Mouse (Mus musculus): Measurements from ENCODE around the gene Surf2. TPM values are rescaled to one million over a fixed set of nuclear protein-coding genes. Genes with fewer than 3 reads are reported as not detected.
"Not testable (repeated sequence)": the region's sequence is repeated elsewhere in the genome, so short reads cannot be mapped to it uniquely, and the experiment has no call there.

Surf2 gene
- 58.9 and 61.9 TPM in 2 replicates for polyA plus RNA-seq (2015; fragmentation: Nextera tagmentation; extraction: Ambion mirVana)

- 2% methylated on average over 47 of the region's 47 CpGs for WGBS
- Histone ChIP-seq H3K4me2 (replicated peaks) (peak within 1 kb of the TSS; percentile 96), H3K27me3 (no peaks in the 10 kb centered on the region), H3K4me3 (peak within 1 kb of the TSS; percentile 71), H3K4me1 (peaks cover 50% of the 10 kb centered on the region), H3K9me3 (no peaks in the 10 kb centered on the region), H3K27ac (replicated peaks) (peak within 1 kb of the TSS; percentile 75), H3K36me3 (peaks cover 60% of the 10 kb centered on the region), H3K9ac (replicated peaks) (peak within 1 kb of the TSS; percentile 77)
- ATAC-seq (replicated peaks) = peak; percentile 77
These were observed at the start of gene Surf2, which contains the start of gene Surf1 for GRCm38 (mm10) chr2:26915927-26916728. Surf2 (plus strand) TSS chr2:26916367. Surf1 (minus strand) TSS chr2:26916530.

GRCm38 (mm10) chr2:26870666-26871065 is 45.5 kb upstream of the Surf2 start:
- Histone ChIP-seq H3K27ac (replicated peaks) (no peak overlapping the region), H3K9me3 (no peaks in the 10 kb centered on the region), H3K27me3 (no peaks in the 10 kb centered on the region), H3K36me3 (no peaks in the 10 kb centered on the region), H3K4me3 (no peak overlapping the region), H3K9ac (replicated peaks) (no peak overlapping the region), H3K4me2 (replicated peaks) (no peak overlapping the region), H3K4me1 (no peaks in the 10 kb centered on the region)
- no peak for ATAC-seq (replicated peaks)
- 75% methylated on average over 6 of the region's 6 CpGs for WGBS

- H3K27me3 ChIP-seq = no peaks in the 10 kb centered on the region
- ATAC-seq (replicated peaks) = no peak
- no peaks in the 10 kb centered on the region for H3K4me1 ChIP-seq
- H3K4me3 ChIP-seq = no peak overlapping the region
- no peaks in the 10 kb centered on the region for H3K9me3 ChIP-seq
- no peak overlapping the region for H3K9ac ChIP-seq (replicated peaks)
- H3K27ac ChIP-seq (replicated peaks) = no peak overlapping the region
- H3K4me2 ChIP-seq (replicated peaks) = no peak overlapping the region
- H3K36me3 ChIP-seq = no peaks in the 10 kb centered on the region
These were observed 37.6 kb upstream of the Surf2 start for GRCm38 (mm10) chr2:26878571-26878970.

GRCm38 (mm10) chr2:26885541-26885940 is 30.6 kb upstream of the Surf2 start:
- not testable (repeated sequence) for H3K4me1 ChIP-seq; H3K27me3 ChIP-seq; H3K9me3 ChIP-seq; H3K27ac ChIP-seq (replicated peaks); ATAC-seq (replicated peaks); H3K4me2 ChIP-seq (replicated peaks); H3K9ac ChIP-seq (replicated peaks); H3K4me3 ChIP-seq
- H3K36me3 ChIP-seq = peaks cover 16% of the 10 kb centered on the region
- WGBS = 74% methylated on average over 2 of the region's 2 CpGs

GRCm38 (mm10) chr2:26886170-26886569 is 30.0 kb upstream of the Surf2 start:
- 52% methylated on average over 4 of the region's 4 CpGs for WGBS
- H3K36me3 ChIP-seq = peaks cover 22% of the 10 kb centered on the region
- not testable (repeated sequence) for H3K27ac ChIP-seq (replicated peaks); H3K27me3 ChIP-seq; H3K9me3 ChIP-seq; H3K9ac ChIP-seq (replicated peaks); H3K4me3 ChIP-seq; H3K4me2 ChIP-seq (replicated peaks); H3K4me1 ChIP-seq; ATAC-seq (replicated peaks)

GRCm38 (mm10) chr2:26895898-26896297 is 20.3 kb upstream of the Surf2 start:
- Histone ChIP-seq H3K4me2 (replicated peaks) (no peak overlapping the region), H3K4me3 (no peak overlapping the region), H3K9me3 (no peaks in the 10 kb centered on the region), H3K27me3 (no peaks in the 10 kb centered on the region), H3K27ac (replicated peaks) (no peak overlapping the region), H3K9ac (replicated peaks) (no peak overlapping the region), H3K4me1 (peaks cover under 1% of the 10 kb centered on the region; the same call in 1 of the 2 replicates), H3K36me3 (peaks cover 81% of the 10 kb centered on the region)
- ATAC-seq (replicated peaks) = no peak
- WGBS = 87% methylated on average over 4 of the region's 4 CpGs

GRCm38 (mm10) chr2:26900731-26901130 is 15.4 kb upstream of the Surf2 start:
- 89% methylated on average over 1 of the region's 1 CpGs for WGBS
- Histone ChIP-seq H3K9ac (replicated peaks) (no peak overlapping the region), H3K27me3 (no peaks in the 10 kb centered on the region), H3K36me3 (peaks cover 55% of the 10 kb centered on the region), H3K27ac (replicated peaks) (no peak overlapping the region), H3K4me1 (peaks cover 24% of the 10 kb centered on the region), H3K4me2 (replicated peaks) (no peak overlapping the region), H3K9me3 (no peaks in the 10 kb centered on the region), H3K4me3 (no peak overlapping the region)
- no peak for ATAC-seq (replicated peaks)

GRCm38 (mm10) chr2:26901834-26902400 is 14.2 kb upstream of the Surf2 start:
- H3K4me1 ChIP-seq = peaks cover 24% of the 10 kb centered on the region
- no peak overlapping the region for H3K27ac ChIP-seq (replicated peaks)
- no peaks in the 10 kb centered on the region for H3K9me3 ChIP-seq
- peaks cover 54% of the 10 kb centered on the region for H3K36me3 ChIP-seq
- peak overlapping the region; percentile 86 for H3K4me3 ChIP-seq
- ATAC-seq (replicated peaks) = no peak
- peak overlapping the region; percentile 65 for H3K4me2 ChIP-seq (replicated peaks)
- H3K27me3 ChIP-seq = no peaks in the 10 kb centered on the region
- peak overlapping the region; percentile 64 for H3K9ac ChIP-seq (replicated peaks)
- WGBS = 15% methylated on average over 7 of the region's 7 CpGs

- peak within 1 kb of the TSS; percentile 65 for H3K4me2 ChIP-seq (replicated peaks)
- H3K27ac ChIP-seq (replicated peaks) = peak within 1 kb of the TSS; percentile 84
- H3K9ac ChIP-seq (replicated peaks) = peak within 1 kb of the TSS; percentile 64
- no peaks in the 10 kb centered on the region for H3K9me3 ChIP-seq
- H3K27me3 ChIP-seq = no peaks in the 10 kb centered on the region
- H3K4me1 ChIP-seq = peaks cover 30% of the 10 kb centered on the region
- WGBS = under 1% methylated on average over 41 of the region's 41 CpGs
- peak; percentile 95 for ATAC-seq (replicated peaks)
- H3K4me3 ChIP-seq = peak within 1 kb of the TSS; percentile 86
- H3K36me3 ChIP-seq = peaks cover 54% of the 10 kb centered on the region
These were observed 13.5 kb upstream of the Surf2 start, which contains the start of gene Surf6 for GRCm38 (mm10) chr2:26902467-26903220. Surf6 (minus strand) TSS chr2:26902879.

- no peaks in the 10 kb centered on the region for H3K9me3 ChIP-seq
- H3K27ac ChIP-seq (replicated peaks) = peak overlapping the region; percentile 84
- no peak for ATAC-seq (replicated peaks)
- peak overlapping the region; percentile 86 for H3K4me3 ChIP-seq
- H3K36me3 ChIP-seq = peaks cover 52% of the 10 kb centered on the region
- H3K9ac ChIP-seq (replicated peaks) = peak overlapping the region; percentile 64
- no peaks in the 10 kb centered on the region for H3K27me3 ChIP-seq
- WGBS = 8% methylated on average over 7 of the region's 7 CpGs
- peaks cover 36% of the 10 kb centered on the region for H3K4me1 ChIP-seq
- H3K4me2 ChIP-seq (replicated peaks) = peak overlapping the region; percentile 65
These were observed 12.9 kb upstream of the Surf2 start for GRCm38 (mm10) chr2:26903311-26903710.

GRCm38 (mm10) chr2:26905936-26906335 is 10.2 kb upstream of the Surf2 start:
- Histone ChIP-seq H3K4me2 (replicated peaks) (no peak overlapping the region), H3K4me1 (peaks cover 50% of the 10 kb centered on the region), H3K36me3 (peaks cover 36% of the 10 kb centered on the region), H3K4me3 (no peak overlapping the region), H3K27ac (replicated peaks) (no peak overlapping the region), H3K9ac (replicated peaks) (no peak overlapping the region), H3K27me3 (no peaks in the 10 kb centered on the region), H3K9me3 (no peaks in the 10 kb centered on the region)
- 86% methylated on average over 2 of the region's 2 CpGs for WGBS
- no peak for ATAC-seq (replicated peaks)

GRCm38 (mm10) chr2:26906431-26906830 is 9.7 kb upstream of the Surf2 start:
- ATAC-seq (replicated peaks) = no peak
- Histone ChIP-seq H3K4me1 (peaks cover 46% of the 10 kb centered on the region), H3K27me3 (no peaks in the 10 kb centered on the region), H3K36me3 (peaks cover 36% of the 10 kb centered on the region), H3K4me3 (no peak overlapping the region), H3K9me3 (no peaks in the 10 kb centered on the region), H3K27ac (replicated peaks) (no peak overlapping the region), H3K9ac (replicated peaks) (no peak overlapping the region), H3K4me2 (replicated peaks) (no peak overlapping the region)
- 93% methylated on average over 3 of the region's 3 CpGs for WGBS
